Mouse (Mus musculus) kidney, postnatal 0 days (tissue): ENCODE data around the gene Carmil1. TPM values are rescaled to one million over a fixed set of nuclear protein-coding genes. Genes with fewer than 3 reads are reported as not detected.

Source experiments
- ATAC-seq: fragments of 200-750 bp; cut with Nextera tagmentation; replicated peaks from 2 replicates; pipeline ENCODE4 v1.8.0; 2017; ENCODE audit warnings: low read depth, moderate number of reproducible peaks, moderate TSS enrichment, moderate library complexity; ENCODE audit not compliant: low FRiP score
- DNase-seq: peaks from one replicate; pipeline ENCODE4 v3.0.0-alpha.2; 2016; ENCODE audit warnings: low spot score
- H3K27ac ChIP-seq: fragments of 300-500 bp; sonication (generic); 2 replicates; pipeline ENCODE4 v1.5.1; 2014; ENCODE audit warnings: mild to moderate bottlenecking
- H3K27me3 ChIP-seq: fragments of 300-500 bp; sonication (generic); 2 replicates; pipeline ENCODE4 v1.6.1; 2014; ENCODE audit warnings: low read length, mixed read lengths; ENCODE audit not compliant: insufficient read depth
- H3K36me3 ChIP-seq: fragments of 300-500 bp; sonication (generic); 2 replicates; pipeline ENCODE4 v1.6.1; 2014; ENCODE audit warnings: low read length, mixed read lengths; ENCODE audit not compliant: insufficient read depth
- H3K4me1 ChIP-seq: fragments of 300-500 bp; sonication (generic); replicated peaks from 2 replicates; pipeline ENCODE4 v1.6.1; 2014; ENCODE audit warnings: antibody characterized with exemption, low read length, mixed read lengths; ENCODE audit not compliant: insufficient read depth
- H3K4me2 ChIP-seq: fragments of 300-500 bp; sonication (generic); 2 replicates; pipeline ENCODE4 v1.6.1; 2014; ENCODE audit warnings: mild to moderate bottlenecking, low read length, moderate library complexity, mixed read lengths
- H3K4me3 ChIP-seq: fragments of 300-500 bp; sonication (generic); replicated peaks from 2 replicates; pipeline ENCODE4 v1.5.1; 2014; ENCODE audit warnings: low read depth, low read length
- H3K9ac ChIP-seq: fragments of 300-500 bp; sonication (generic); 2 replicates; pipeline ENCODE4 v1.6.1; 2014; ENCODE audit warnings: low read depth, low read length
- H3K9me3 ChIP-seq: fragments of 300-500 bp; sonication (generic); replicated peaks from 2 replicates; pipeline ENCODE4 v1.6.1; 2016; ENCODE audit warnings: low read length, inconsistent platforms, mixed read lengths
- CTCF ChIP-seq: IDR thresholded peaks from 2 replicates; pipeline ENCODE4 v1.5.1; 2016; ENCODE audit warnings: antibody characterized with exemption, low read depth, mild to moderate bottlenecking, moderate library complexity
- WGBS: fragments of 180-500 bp; shearing (Covaris S2); extraction: QIAGEN DNeasy Blood & Tissue Kit; methylation state at CpG from one replicate; pipeline ENCODE4 v1.1.7; 2014; 5-methylcytosine and 5-hydroxymethylcytosine counted together
- polyA plus RNA-seq: library from polyadenylated mRNA; unstranded; fragments of >200 nt; fragmentation: Nextera tagmentation; extraction: Ambion mirVana; gene quantifications from 2 replicates; pipeline ENCODE4 v1.2.1, GENCODE M21; 2015

Gene Carmil1
- polyA plus RNA-seq = 35.4 and 40.9 TPM in 2 replicates

- Histone ChIP-seq H3K36me3 (no peaks in the 10 kb centered on the region), H3K4me3 (peak within 1 kb of the TSS; percentile 76), H3K4me2 (peak within 1 kb of the TSS; percentile 83), H3K9ac (peak within 1 kb of the TSS; percentile 71), H3K27ac (peak within 1 kb of the TSS; percentile 83), H3K4me1 (no peaks in the 10 kb centered on the region), H3K9me3 (no peaks in the 10 kb centered on the region), H3K27me3 (no peaks in the 10 kb centered on the region)
- peak; percentile 75 for TF ChIP-seq CTCF
- under 1% methylated on average over 88 of the region's 96 CpGs for WGBS
- ATAC-seq = peak; percentile 96
- peak; percentile 94 for DNase-seq
Observed at GRCm38 (mm10) chr13:24280439-24281431, at the start of gene Carmil1. Gene Carmil1, minus strand, starts transcription at chr13:24280795.

GRCm38 (mm10) chr13:24330128-24330527, 49.5 kb upstream of the Carmil1 start:
- Histone ChIP-seq H3K4me2 (no peak overlapping the region), H3K27ac (no peak overlapping the region; the same call in 1 of the 2 replicates), H3K9me3 (no peaks in the 10 kb centered on the region), H3K27me3 (no peaks in the 10 kb centered on the region), H3K9ac (no peak overlapping the region), H3K4me3 (no peak overlapping the region), H3K36me3 (no peaks in the 10 kb centered on the region), H3K4me1 (no peaks in the 10 kb centered on the region)
- ATAC-seq (peak; percentile 50; the same call in 1 of the 2 replicates), DNase-seq (no peak)
- WGBS = 79% methylated on average over 4 of the region's 4 CpGs
- no peak for TF ChIP-seq CTCF

GRCm38 (mm10) chr13:24328036-24328817, 47.6 kb upstream of the Carmil1 start:
- peak overlapping the region; percentile 44; the same call in 1 of the 2 replicates for H3K27ac ChIP-seq

GRCm38 (mm10) chr13:24327201-24327600, 46.6 kb upstream of the Carmil1 start, which contains the start of gene Cmah:
Gene Cmah, plus strand, starts transcription at chr13:24327404.
- Histone ChIP-seq H3K4me1 (no peaks in the 10 kb centered on the region), H3K9ac (no peak within 1 kb of the TSS), H3K4me3 (no peak within 1 kb of the TSS), H3K27me3 (no peaks in the 10 kb centered on the region), H3K9me3 (no peaks in the 10 kb centered on the region), H3K27ac (peak within 1 kb of the TSS; percentile 44), H3K36me3 (no peaks in the 10 kb centered on the region), H3K4me2 (no peak within 1 kb of the TSS)
- ATAC-seq (peak; percentile 71), DNase-seq (peak; percentile 18)
- TF ChIP-seq CTCF = no peak
- 74% methylated on average over 5 of the region's 5 CpGs for WGBS

More at GRCm38 (mm10) chr13:24328036-24328817, 47.6 kb upstream of the Carmil1 start:
- Histone ChIP-seq H3K4me3 (no peak overlapping the region), H3K4me1 (no peaks in the 10 kb centered on the region), H3K4me2 (no peak overlapping the region), H3K9me3 (no peaks in the 10 kb centered on the region), H3K36me3 (no peaks in the 10 kb centered on the region), H3K9ac (no peak overlapping the region), H3K27me3 (no peaks in the 10 kb centered on the region)
- no peak for TF ChIP-seq CTCF
- 73% methylated on average over 9 of the region's 9 CpGs for WGBS
- DNase-seq (no peak), ATAC-seq (no peak)

GRCm38 (mm10) chr13:24321313-24321712, 40.7 kb upstream of the Carmil1 start:
- Histone ChIP-seq H3K36me3 (no peaks in the 10 kb centered on the region), H3K27me3 (no peaks in the 10 kb centered on the region), H3K4me3 (no peak overlapping the region), H3K4me2 (no peak overlapping the region), H3K9me3 (no peaks in the 10 kb centered on the region), H3K27ac (no peak overlapping the region), H3K4me1 (no peaks in the 10 kb centered on the region), H3K9ac (no peak overlapping the region)
- DNase-seq (no peak), ATAC-seq (no peak)
- WGBS = 75% methylated on average over 6 of the region's 6 CpGs
- TF ChIP-seq CTCF = no peak

- H3K9ac ChIP-seq = no peak overlapping the region
- no peaks in the 10 kb centered on the region for H3K9me3 ChIP-seq
- peak; percentile 76 for DNase-seq
- TF ChIP-seq CTCF = peak; percentile 76
- no peak overlapping the region for H3K4me3 ChIP-seq
- no peaks in the 10 kb centered on the region for H3K36me3 ChIP-seq
- H3K4me2 ChIP-seq = no peak overlapping the region
- no peak for ATAC-seq
- H3K27me3 ChIP-seq = no peaks in the 10 kb centered on the region
- no peaks in the 10 kb centered on the region for H3K4me1 ChIP-seq
- 6% methylated on average over 4 of the region's 4 CpGs for WGBS
- no peak overlapping the region for H3K27ac ChIP-seq
Observed at GRCm38 (mm10) chr13:24318618-24319017, 38.0 kb upstream of the Carmil1 start.
